Comparison of ENCODE assay signal across 9 mouse cellular contexts in genomic region chr2:34027445-34027844, GRCm38 (mm10).
DNase-seq lines count a peak whose midpoint lies in the region; ATAC-seq lines count a peak whose summit lies in the region.
"Had no signal": no experiment of that assay in that cellular context is flagged by ENCODE, and none has a peak within 500 bp of the region (broad histone marks: within the 10 kb centered on the region; RNA-seq: fewer than 3 reads in every experiment).

No protein-coding gene starts in this region.

- no peaks in the 10 kb centered on the region for H3K9me3 ChIP-seq in limb, embryonic 10.5 days (replicated peaks)
- no peaks in the 10 kb centered on the region for H3K9me3 ChIP-seq in liver, embryonic 11.5 days (ENCODE audit: control insufficient read depth, low read length)
- H3K9me3 ChIP-seq: G1E had no signal

- no peak for ATAC-seq in liver, embryonic 11.5 days (replicated peaks; ENCODE audit: low FRiP score)
- ATAC-seq in CD4-positive, CD25-positive, alpha-beta regulatory T cell, adult 4 months: no peak

- peaks cover 47% of the 10 kb centered on the region for H3K4me1 ChIP-seq in limb, embryonic 10.5 days
- H3K4me1 ChIP-seq in liver, embryonic 11.5 days (replicated peaks; ENCODE audit: control insufficient read depth, insufficient read depth, low read length): no peaks in the 10 kb centered on the region

- H3K9ac ChIP-seq in liver, embryonic 11.5 days (ENCODE audit: low read depth, low read length): no peak overlapping the region

- no peak overlapping the region for H3K4me3 ChIP-seq in limb, embryonic 10.5 days
- H3K4me3 ChIP-seq in liver, embryonic 11.5 days (ENCODE audit: low read depth, low read length): no peak overlapping the region

- no peaks in the 10 kb centered on the region for H3K36me3 ChIP-seq in limb, embryonic 10.5 days
- no peaks in the 10 kb centered on the region for H3K36me3 ChIP-seq in liver, embryonic 11.5 days (ENCODE audit: control insufficient read depth, insufficient read depth, low read length)
- H3K36me3 ChIP-seq: G1E had no signal

- no peak overlapping the region for H3K4me2 ChIP-seq in liver, embryonic 11.5 days

- intact Hi-C loops in left cerebral cortex, postnatal 14 days (cut with DNase I): no loop called here
- intact Hi-C loops in left cerebral cortex, postnatal 25 days (cut with DNase I): loop anchor here (5.0 kb wide), 1 partner anchor 490 kb away; no protein-coding TSS in a partner anchor

- H3K27ac ChIP-seq in limb, embryonic 10.5 days: peak overlapping the region; percentile 21; the same call in 1 of the 2 replicates
- H3K27ac ChIP-seq in liver, embryonic 11.5 days (ENCODE audit: low read depth, low read length): no peak overlapping the region

- H3K27me3 ChIP-seq in limb, embryonic 10.5 days (ENCODE audit: low read depth, poor library complexity, severe bottlenecking): 0 out of 2 replicates have a peak, but pooled peaks cover 6% of the 10 kb centered on the region
- H3K27me3 ChIP-seq in liver, embryonic 11.5 days (replicated peaks; ENCODE audit: control insufficient read depth, insufficient read depth, low read length): no peaks in the 10 kb centered on the region

- WGBS in limb, embryonic 10.5 days: 29% methylated on average over 9 of the region's 9 CpGs
- WGBS in liver, embryonic 11.5 days: 25% methylated on average over 9 of the region's 9 CpGs

- peak; percentile 27 to 30 for DNase-seq in left cerebral cortex, postnatal 14 days (ENCODE audit: low spot score in 2 of 2)
- DNase-seq in left cerebral cortex, postnatal 25 days (ENCODE audit: low spot score in 2 of 2): no peak
- DNase-seq in fibroblast of lung, adult 2 months (ENCODE audit: low read depth): peak; percentile 56
- DNase-seq in limb, embryonic 10.5 days (ENCODE audit: low spot score): no peak
- DNase-seq in retina, embryonic 14.5 days (ENCODE audit: low spot score): peak; percentile 40
- DNase-seq in liver, embryonic 11.5 days (ENCODE audit: low spot score): no peak
- no peak for DNase-seq in testis, postnatal 14 days (ENCODE audit: low spot score)

Comparison
In these comparisons a context has a peak if more than half of its experiments do, and no peak if none do; other contexts are left out.
1. DNase-seq: peak in left cerebral cortex, postnatal 14 days (2 of 2), fibroblast of lung, adult 2 months (single experiment) and retina, embryonic 14.5 days (single experiment); none in left cerebral cortex, postnatal 25 days (0 of 2), limb, embryonic 10.5 days (single experiment), liver, embryonic 11.5 days (single experiment) and testis, postnatal 14 days (single experiment).